Mouse (Mus musculus) stomach, embryonic 16.5 days (tissue): ENCODE results near the gene Rab11fip5. TPM values are rescaled to one million over a fixed set of nuclear protein-coding genes. Genes with fewer than 3 reads are reported as not detected.
A peak's percentile ranks its signal among the peaks of the same experiment; 100 is the strongest.

Experiments
- ATAC-seq: fragments of 200-750 bp; cut with Nextera tagmentation; 2 replicates; pipeline ENCODE4 v1.8.0; 2017; ENCODE audit warnings: moderate number of reproducible peaks, moderate TSS enrichment; ENCODE audit not compliant: insufficient read depth, low FRiP score
- H3K27ac ChIP-seq: fragments of 300-500 bp; sonication (generic); 2 replicates; pipeline ENCODE4 v1.5.1; 2014; ENCODE audit warnings: low read length
- H3K27me3 ChIP-seq: fragments of 300-500 bp; sonication (generic); 2 replicates; pipeline ENCODE4 v1.6.1; 2014; ENCODE audit warnings: low read length, control low read depth, mixed read lengths; ENCODE audit not compliant: control insufficient read depth, insufficient read depth
- H3K36me3 ChIP-seq: fragments of 300-500 bp; sonication (generic); 2 replicates; pipeline ENCODE4 v1.6.1; 2014; ENCODE audit warnings: low read length; ENCODE audit not compliant: control insufficient read depth, insufficient read depth
- H3K4me1 ChIP-seq: fragments of 300-500 bp; sonication (generic); 2 replicates; pipeline ENCODE4 v1.6.1; 2014; ENCODE audit warnings: low read length, control low read depth, mixed read lengths; ENCODE audit not compliant: control insufficient read depth, insufficient read depth
- H3K4me2 ChIP-seq: fragments of 300-500 bp; sonication (generic); 2 replicates; pipeline ENCODE4 v1.6.1; 2014; ENCODE audit warnings: low read depth, low read length, mixed read lengths
- H3K4me3 ChIP-seq: fragments of 300-500 bp; sonication (generic); replicated peaks from 2 replicates; pipeline ENCODE4 v1.5.1; 2014; ENCODE audit warnings: mild to moderate bottlenecking, low read length
- H3K9ac ChIP-seq: fragments of 300-500 bp; sonication (generic); 2 replicates; pipeline ENCODE4 v1.6.1; 2014; ENCODE audit warnings: low read length
- H3K9me3 ChIP-seq: fragments of 300-500 bp; sonication (generic); replicated peaks from 2 replicates; pipeline ENCODE4 v1.6.1; 2016; ENCODE audit warnings: low read length, control low read depth; ENCODE audit not compliant: control insufficient read depth
- WGBS: fragments of 180-500 bp; shearing (Covaris S2); extraction: QIAGEN DNeasy Blood & Tissue Kit; methylation state at CpG from one replicate; pipeline ENCODE4 v1.1.7; 2014; 5-methylcytosine and 5-hydroxymethylcytosine counted together
- polyA plus RNA-seq: library from polyadenylated mRNA; unstranded; fragments of >200 nt; fragmentation: Nextera tagmentation; extraction: Ambion mirVana; gene quantifications from 2 replicates; pipeline ENCODE4 v1.2.1, GENCODE M21; 2015

Gene Rab11fip5
- polyA plus RNA-seq: 10.1 and 10.2 TPM in 2 replicates

GRCm38 (mm10) chr6:85373951-85374733 lies at the start of gene Rab11fip5:
TSS of gene Rab11fip5 (minus strand) at chr6:85374634.
- Histone ChIP-seq H3K27me3 (no peaks in the 10 kb centered on the region), H3K9me3 (no peaks in the 10 kb centered on the region), H3K36me3 (no peaks in the 10 kb centered on the region), H3K4me1 (peaks cover 17% of the 10 kb centered on the region), H3K4me2 (peak within 1 kb of the TSS; percentile 83), H3K27ac (0 out of 2 replicates have a peak within 1 kb of the TSS, but pooled peaks have one; percentile 55), H3K9ac (peak within 1 kb of the TSS; percentile 86), H3K4me3 (peak within 1 kb of the TSS; percentile 80)
- 2% methylated on average over 72 of the region's 80 CpGs for WGBS
- peak; percentile 4; the same call in 1 of the 2 replicates for ATAC-seq

- H3K27me3 ChIP-seq: no peaks in the 10 kb centered on the region
- no peaks in the 10 kb centered on the region for H3K9me3 ChIP-seq
- no peak within 1 kb of the TSS for H3K4me3 ChIP-seq
- 13% methylated on average over 28 of the region's 28 CpGs for WGBS
- H3K27ac ChIP-seq: no peak within 1 kb of the TSS
- no peaks in the 10 kb centered on the region for H3K4me1 ChIP-seq
- H3K4me2 ChIP-seq: no peak within 1 kb of the TSS
- no peaks in the 10 kb centered on the region for H3K36me3 ChIP-seq
- ATAC-seq: no peak
- peak within 1 kb of the TSS; percentile 29; the same call in 1 of the 2 replicates for H3K9ac ChIP-seq
These were observed 49.5 kb upstream of the Rab11fip5 start, which contains the start of gene Noto for GRCm38 (mm10) chr6:85423836-85424379. TSS of gene Noto (plus strand) at chr6:85423886.

GRCm38 (mm10) chr6:85419150-85419549 lies 44.7 kb upstream of the Rab11fip5 start:
- no peaks in the 10 kb centered on the region for H3K27me3 ChIP-seq
- no peaks in the 10 kb centered on the region for H3K9me3 ChIP-seq
- 81% methylated on average over 2 of the region's 2 CpGs for WGBS
- H3K27ac ChIP-seq: no peak overlapping the region
- ATAC-seq: no peak
- no peak overlapping the region for H3K4me2 ChIP-seq
- H3K9ac ChIP-seq: no peak overlapping the region
- H3K36me3 ChIP-seq: no peaks in the 10 kb centered on the region
- no peak overlapping the region for H3K4me3 ChIP-seq
- no peaks in the 10 kb centered on the region for H3K4me1 ChIP-seq

GRCm38 (mm10) chr6:85415829-85416228 lies 41.4 kb upstream of the Rab11fip5 start:
- Histone ChIP-seq H3K4me1 (no peaks in the 10 kb centered on the region), H3K27ac (no peak overlapping the region), H3K36me3 (no peaks in the 10 kb centered on the region), H3K27me3 (no peaks in the 10 kb centered on the region), H3K9ac (no peak overlapping the region), H3K4me3 (no peak overlapping the region), H3K9me3 (no peaks in the 10 kb centered on the region), H3K4me2 (no peak overlapping the region)
- WGBS: 41% methylated on average over 3 of the region's 3 CpGs
- peak; percentile 56; the same call in 1 of the 2 replicates for ATAC-seq

DNA sequence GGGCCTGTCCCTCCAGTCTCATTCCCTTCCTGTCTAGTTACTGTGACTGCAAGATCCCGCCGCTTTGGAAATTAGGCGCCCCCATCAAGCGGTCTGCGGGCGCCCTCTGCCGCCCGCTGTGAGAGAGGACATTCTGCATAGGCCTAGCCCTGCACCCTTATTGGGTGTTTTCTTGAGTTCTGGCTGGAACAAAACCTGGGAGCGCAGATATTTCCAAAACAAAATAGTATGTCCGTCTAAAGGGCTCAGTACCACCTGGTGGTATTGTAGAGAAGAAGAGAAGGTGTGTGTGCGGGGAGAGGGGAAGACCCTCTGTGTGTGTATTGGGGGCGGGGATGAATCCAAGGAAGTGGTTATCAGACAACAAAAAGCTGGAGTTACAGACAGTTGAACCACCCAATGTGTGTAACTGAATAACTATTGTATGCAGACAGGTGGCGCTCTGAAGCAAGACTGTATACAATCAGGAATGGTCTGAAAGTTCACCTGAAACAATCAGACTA lies 36.4 kb upstream of the Rab11fip5 start:
- 9% methylated on average over 13 of the region's 13 CpGs for WGBS
- H3K4me3 ChIP-seq: no peak overlapping the region

GRCm38 (mm10) chr6:85409003-85409402 lies 34.6 kb upstream of the Rab11fip5 start:
- 4% methylated on average over 31 of the region's 31 CpGs for WGBS
- Histone ChIP-seq H3K4me1 (no peaks in the 10 kb centered on the region), H3K27me3 (peaks cover 28% of the 10 kb centered on the region), H3K27ac (no peak overlapping the region), H3K4me2 (peak overlapping the region; percentile 37), H3K9ac (peak overlapping the region; percentile 46; the same call in 1 of the 2 replicates), H3K4me3 (peak overlapping the region; percentile 0; the same call in 1 of the 2 replicates), H3K9me3 (no peaks in the 10 kb centered on the region), H3K36me3 (no peaks in the 10 kb centered on the region)
- no peak for ATAC-seq

More for the DNA sequence above, 36.4 kb upstream of the Rab11fip5 start:
- Histone ChIP-seq H3K4me1 (no peaks in the 10 kb centered on the region), H3K9ac (0 out of 2 replicates have a peak overlapping the region, but pooled peaks have one; percentile 8), H3K27ac (no peak overlapping the region), H3K9me3 (no peaks in the 10 kb centered on the region), H3K27me3 (peaks cover 28% of the 10 kb centered on the region), H3K4me2 (no peak overlapping the region), H3K36me3 (no peaks in the 10 kb centered on the region)
- peak; percentile 79 for ATAC-seq

DNA sequence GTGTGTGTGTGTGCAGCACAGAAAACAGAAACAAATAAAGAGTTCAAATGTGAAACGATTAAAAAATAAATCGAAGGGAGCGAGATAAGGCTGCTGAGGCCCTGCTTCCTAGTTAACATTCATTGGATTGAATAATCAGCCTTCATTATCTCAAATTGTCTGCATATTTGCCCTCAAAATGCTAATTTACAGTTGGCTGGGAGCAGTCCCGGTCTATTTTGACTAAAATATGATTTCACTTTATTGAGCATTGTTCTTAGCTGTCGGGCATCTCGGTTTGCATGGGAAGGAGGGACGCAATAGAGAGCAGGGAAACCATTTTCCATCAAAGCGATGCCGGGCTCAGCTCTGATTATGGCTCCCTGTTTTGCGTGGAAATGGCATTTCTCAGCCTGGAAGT lies 28.6 kb upstream of the Rab11fip5 start:
- no peaks in the 10 kb centered on the region for H3K9me3 ChIP-seq
- no peaks in the 10 kb centered on the region for H3K4me1 ChIP-seq
- H3K27me3 ChIP-seq: peaks cover 8% of the 10 kb centered on the region
- H3K36me3 ChIP-seq: no peaks in the 10 kb centered on the region
- 79% methylated on average over 10 of the region's 10 CpGs for WGBS
- H3K9ac ChIP-seq: no peak overlapping the region
- ATAC-seq: no peak
- no peak overlapping the region for H3K4me3 ChIP-seq
- H3K27ac ChIP-seq: no peak overlapping the region
- H3K4me2 ChIP-seq: no peak overlapping the region

- Histone ChIP-seq H3K9ac (no peak overlapping the region), H3K27ac (no peak overlapping the region), H3K36me3 (no peaks in the 10 kb centered on the region), H3K4me1 (no peaks in the 10 kb centered on the region), H3K4me2 (no peak overlapping the region), H3K4me3 (no peak overlapping the region), H3K27me3 (peaks cover 4% of the 10 kb centered on the region), H3K9me3 (no peaks in the 10 kb centered on the region)
- ATAC-seq: no peak
- 54% methylated on average over 2 of the region's 2 CpGs for whole genome bisulfite sequencing
These were observed 28.2 kb upstream of the Rab11fip5 start for GRCm38 (mm10) chr6:85402613-85403012.

- no peaks in the 10 kb centered on the region for H3K9me3 ChIP-seq
- H3K4me1 ChIP-seq: no peaks in the 10 kb centered on the region
- no peak overlapping the region for H3K4me3 ChIP-seq
- no peak overlapping the region for H3K4me2 ChIP-seq
- 0 out of 2 replicates have a peak overlapping the region, but pooled peaks have one; percentile 5 for H3K9ac ChIP-seq
- no peak for ATAC-seq
- H3K36me3 ChIP-seq: no peaks in the 10 kb centered on the region
- H3K27me3 ChIP-seq: no peaks in the 10 kb centered on the region
- 24% methylated on average over 5 of the region's 5 CpGs for WGBS
- no peak overlapping the region for H3K27ac ChIP-seq
These were observed 25.3 kb upstream of the Rab11fip5 start for GRCm38 (mm10) chr6:85399715-85400114.
